Mouse (Mus musculus): ENCODE results near the gene Ube2h. TPM values are rescaled to one million over a fixed set of nuclear protein-coding genes. Genes with fewer than 3 reads are reported as not detected.

Ube2h gene
- polyA plus RNA-seq (2015; fragmentation: Nextera tagmentation; extraction: Ambion mirVana) = 31.7 and 38.9 TPM in 2 replicates

DNA sequence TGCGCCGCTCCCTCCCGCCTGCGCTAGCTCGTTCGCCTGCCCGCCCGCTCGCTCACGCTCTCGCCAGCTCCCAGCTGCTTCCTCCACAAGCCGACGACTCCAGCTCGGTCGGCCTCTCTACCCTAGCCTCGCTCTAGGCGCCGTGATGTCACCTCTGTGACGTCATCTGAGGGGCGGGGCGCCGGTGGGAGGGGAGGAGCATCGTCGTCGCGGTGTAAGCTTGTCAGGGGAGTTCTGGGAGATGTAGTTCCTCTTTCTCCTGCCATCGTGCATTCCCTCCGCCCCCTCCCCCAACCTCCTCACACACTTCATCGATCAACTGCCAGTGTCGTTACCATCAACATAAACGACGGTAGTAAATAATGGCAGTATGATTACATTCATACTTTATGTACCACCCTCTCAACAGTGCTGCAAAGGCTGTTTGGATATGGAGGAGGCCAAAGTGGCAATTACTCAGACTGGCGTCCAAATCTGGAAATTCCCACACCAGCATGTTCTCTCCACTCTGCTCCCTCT lies at the start of gene Ube2h:
TSS of gene Ube2h (minus strand) at position 141 of the 519 bp plus-strand sequence.
- DNase-seq (ENCODE audit: low spot score) = peak; percentile 98

DNA sequence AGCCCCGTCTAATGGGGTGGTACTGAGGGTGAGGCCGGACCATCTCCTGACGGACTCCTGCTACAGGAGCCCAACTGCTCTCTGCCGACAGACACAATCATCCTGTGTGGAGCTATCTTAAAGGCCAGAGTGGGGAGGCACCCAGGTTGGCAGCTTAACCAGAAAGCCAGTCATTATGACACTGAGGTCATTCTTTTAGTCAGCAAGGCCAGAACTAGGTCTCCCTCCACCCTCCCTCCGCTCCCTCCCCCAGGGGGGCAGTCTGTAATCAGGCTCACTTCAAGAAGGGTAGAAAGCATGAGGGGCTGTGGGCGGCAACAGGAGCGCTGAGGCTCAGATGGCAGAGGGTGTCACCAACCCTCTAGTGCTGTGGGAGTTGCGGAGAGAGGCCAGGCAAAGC lies 49.3 kb upstream of the Ube2h start:
- DNase-seq (ENCODE audit: low spot score) = no peak

DNA sequence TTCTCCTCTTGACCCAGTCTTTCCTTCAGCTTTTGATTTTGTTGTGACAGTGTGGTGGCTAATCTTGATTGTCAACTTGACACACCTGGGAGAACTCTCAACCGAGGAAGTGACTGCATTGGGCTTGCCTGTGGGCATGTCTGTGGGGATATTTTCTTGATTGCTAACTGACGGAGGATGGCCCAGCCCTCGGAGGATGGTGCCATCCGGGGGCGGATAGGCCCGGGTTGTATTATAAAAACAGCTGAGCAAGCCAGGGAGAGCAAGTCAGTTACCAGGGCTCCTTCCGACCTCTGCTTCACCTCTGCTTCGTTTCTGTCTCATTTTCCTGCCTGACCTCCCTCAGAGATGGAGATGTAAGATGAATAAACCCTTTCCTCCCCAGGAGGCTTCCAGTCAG lies 48.4 kb upstream of the Ube2h start:
- DNase-seq (ENCODE audit: low spot score) = no peak

DNA sequence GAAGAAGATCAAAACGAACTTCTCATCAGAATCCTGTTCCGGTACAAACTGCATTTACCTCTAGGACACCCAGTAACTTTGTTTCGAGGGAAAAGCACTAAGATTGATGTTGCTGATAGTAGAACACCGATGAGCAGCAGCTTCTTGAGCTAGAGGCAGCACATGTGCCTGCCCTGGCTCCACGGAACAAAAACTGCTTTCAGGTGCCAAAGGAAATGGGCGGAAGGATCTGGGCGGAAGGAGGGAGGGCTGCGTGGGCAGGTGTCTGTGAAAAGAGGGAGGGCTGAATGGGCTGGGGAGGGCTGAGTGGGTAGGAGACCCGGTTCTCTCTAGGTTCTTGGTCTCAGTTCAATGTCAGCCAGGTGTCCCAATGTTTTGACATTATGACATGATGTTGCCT lies 47.0 kb upstream of the Ube2h start:
- DNase-seq (ENCODE audit: low spot score) = peak; percentile 69

DNA sequence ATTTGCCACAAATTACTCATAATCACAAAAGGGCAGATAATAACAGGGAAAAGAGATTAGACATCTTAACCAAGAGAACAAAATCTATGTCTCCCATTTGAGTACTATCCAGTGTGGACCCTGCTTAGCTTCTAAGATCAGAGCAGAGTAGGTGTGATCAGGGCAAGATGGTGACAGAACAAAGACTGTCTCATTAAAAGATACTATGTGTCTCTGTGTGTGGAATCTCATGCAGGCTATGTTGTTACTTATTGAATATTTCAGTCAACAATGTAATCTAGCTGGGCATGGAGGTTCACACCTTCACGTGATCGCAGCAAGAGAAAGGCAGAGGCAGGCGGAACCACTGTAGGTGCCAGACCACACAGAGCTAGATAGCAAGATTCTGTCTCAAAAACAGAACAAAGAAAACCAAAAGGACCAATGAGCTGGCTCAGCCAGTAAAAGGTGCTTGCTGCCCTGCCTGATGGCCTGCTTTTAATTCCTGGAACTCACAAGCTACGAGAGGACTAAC lies 43.0 kb upstream of the Ube2h start:
- no peak for DNase-seq (ENCODE audit: low spot score)

DNA sequence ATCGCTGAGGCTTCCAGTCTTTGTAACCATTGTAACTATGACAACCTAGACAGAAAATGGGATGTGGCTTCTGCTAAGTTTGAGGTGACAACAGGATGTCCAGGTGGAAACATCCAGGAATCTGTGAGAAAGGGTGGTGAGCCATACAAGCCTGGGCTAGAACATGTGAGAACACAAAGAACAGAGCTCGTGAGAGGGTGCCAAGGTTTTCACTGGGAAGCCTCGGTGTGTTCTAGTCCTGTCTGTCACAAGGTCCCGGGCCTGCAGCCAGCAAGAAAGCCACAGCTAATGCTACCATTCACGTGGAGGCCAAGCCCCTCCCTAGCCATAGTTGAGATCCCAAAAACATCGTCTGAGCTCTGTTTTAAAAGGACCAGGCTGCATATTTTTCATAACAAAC lies 42.4 kb upstream of the Ube2h start:
- no peak for DNase-seq (ENCODE audit: low spot score)

DNA sequence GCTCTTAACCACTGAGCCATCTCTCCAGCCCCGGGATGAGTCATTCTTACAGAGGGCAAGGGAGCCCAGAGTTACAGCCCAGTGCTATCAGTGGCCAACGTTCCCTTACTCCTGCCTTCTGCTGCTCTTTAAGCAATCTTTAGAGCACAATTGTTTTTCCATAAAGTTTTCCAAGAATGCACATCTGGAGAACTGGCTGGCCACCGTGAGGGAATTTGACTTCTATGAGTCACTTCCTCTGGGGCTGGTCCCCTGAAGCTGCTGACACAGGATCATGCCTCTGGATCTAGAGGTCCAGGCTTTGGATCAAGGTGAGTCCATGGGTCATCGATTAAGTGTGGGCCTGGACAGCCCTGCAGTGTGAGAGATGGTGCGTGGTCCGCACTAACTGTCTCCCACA lies 39.7 kb upstream of the Ube2h start:
- no peak for DNase-seq (ENCODE audit: low spot score)

DNA sequence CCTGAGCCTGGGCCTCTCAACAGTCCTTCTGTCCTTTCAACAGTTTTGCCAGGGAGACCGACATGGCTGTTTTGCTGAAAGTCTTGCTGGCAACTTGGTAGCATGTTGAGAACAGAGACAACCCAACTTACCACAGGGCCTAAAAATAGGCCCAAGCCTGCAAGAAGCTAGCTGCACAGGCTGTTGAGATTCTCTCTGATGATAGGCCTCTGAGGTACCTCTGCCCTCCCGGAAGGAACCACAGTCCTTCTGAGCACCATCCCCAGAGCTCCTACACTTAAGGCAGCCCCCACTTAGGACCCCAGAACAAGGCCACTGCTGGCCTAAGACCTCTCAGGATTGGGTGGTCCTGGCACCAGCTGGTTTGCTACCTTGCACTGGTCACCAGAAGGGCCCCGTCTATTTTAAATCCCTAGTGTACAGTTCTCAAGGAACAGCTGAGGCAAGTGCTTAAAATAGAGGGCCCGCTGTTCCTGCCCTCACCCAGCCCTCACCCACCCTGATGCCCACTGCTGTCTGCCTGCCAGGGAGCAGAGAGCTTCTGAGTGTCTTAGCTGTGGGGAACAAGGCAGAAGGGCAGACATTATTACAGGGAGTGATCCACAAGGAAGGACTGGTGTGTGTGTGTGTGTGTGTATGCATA lies 36.0 kb upstream of the Ube2h start:
- DNase-seq (ENCODE audit: low spot score) = peak; percentile 84

DNA sequence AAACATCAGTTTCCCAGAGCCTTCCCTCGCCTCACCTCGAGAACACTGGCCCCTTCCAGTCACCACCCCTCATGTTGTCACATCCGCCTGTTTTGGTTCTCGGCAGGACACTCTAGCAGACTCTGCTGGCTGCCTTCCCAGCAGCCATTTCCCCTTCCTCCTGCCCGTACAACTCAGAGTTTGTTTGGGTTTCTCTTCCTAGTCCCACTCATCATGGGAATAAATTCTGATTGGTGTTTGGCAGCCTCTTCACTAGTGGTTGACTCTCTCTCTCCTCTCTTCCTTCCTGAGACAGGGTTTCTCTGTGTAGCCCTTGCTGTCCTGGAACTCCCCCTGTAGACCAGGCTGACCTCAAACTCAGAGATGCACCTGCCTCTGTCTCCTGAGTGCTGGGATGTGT lies 32.6 kb upstream of the Ube2h start:
- DNase-seq (ENCODE audit: low spot score) = peak; percentile 61

DNA sequence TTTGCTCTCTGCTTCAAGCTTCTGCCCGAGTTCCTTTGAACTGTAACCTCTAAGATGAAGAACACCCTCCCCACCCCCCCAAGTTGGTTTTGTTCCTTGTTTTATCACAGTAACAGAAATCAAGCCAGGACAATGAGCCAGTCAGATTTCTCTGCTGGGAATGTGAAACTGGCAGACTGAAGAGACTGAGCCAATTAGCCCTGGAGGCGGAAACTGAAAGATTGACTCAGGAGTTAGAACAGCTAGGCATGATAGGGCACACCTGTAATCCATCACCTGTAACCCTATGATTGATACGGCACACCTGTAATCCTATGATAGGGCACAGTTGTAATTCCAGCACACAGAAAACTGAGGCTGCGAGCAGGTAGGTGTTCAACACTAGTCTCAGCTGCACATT lies 27.9 kb upstream of the Ube2h start:
- no peak for DNase-seq (ENCODE audit: low spot score)

DNA sequence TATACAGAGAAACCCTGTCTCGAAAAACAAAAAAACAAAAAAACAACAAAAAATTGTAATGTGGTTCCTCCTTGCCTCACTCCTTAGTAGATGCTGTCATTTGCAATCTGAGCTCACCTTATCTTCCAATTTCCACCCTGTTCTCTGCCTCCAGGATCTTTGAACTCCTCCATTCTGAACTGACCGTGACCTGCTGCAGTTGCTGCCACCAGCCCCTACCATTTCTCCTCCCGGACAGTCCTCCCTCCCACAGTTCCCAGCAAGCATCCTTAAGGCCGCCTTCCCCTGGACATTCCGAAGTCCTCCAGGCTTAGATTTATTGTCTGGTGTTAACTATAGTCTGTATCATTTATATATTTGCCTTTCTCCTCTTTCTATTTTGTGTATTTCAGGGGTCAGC lies 26.4 kb upstream of the Ube2h start:
- DNase-seq (ENCODE audit: low spot score) = no peak

DNA sequence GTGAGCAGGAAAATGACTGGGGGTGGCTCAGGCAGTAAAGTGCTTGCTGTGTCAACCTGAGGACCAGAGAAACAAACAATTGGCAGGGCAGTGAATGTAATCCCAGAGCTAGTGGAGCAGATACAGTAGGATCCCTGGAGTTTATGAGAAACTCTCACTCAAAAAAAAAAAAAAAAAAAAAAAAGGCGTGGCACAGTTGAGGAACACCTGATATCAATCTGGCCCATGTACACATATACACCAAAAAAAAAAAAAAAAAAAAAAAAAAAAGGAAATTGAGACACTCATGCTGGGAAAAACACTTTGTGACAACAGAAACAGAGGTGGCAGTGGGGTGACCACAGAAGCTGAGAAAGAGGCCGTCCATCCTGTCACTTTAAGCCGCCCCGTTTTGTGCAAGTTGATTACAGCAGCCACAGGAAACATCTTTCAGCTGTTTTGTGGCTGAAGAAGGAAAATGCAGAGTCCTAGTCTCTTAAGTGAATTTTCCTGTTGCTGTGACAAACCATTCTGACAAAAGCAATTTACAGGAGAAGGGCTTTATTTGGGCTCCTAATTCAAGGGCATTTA lies 21.7 kb upstream of the Ube2h start:
- peak; percentile 30 for DNase-seq (ENCODE audit: low spot score)

DNA sequence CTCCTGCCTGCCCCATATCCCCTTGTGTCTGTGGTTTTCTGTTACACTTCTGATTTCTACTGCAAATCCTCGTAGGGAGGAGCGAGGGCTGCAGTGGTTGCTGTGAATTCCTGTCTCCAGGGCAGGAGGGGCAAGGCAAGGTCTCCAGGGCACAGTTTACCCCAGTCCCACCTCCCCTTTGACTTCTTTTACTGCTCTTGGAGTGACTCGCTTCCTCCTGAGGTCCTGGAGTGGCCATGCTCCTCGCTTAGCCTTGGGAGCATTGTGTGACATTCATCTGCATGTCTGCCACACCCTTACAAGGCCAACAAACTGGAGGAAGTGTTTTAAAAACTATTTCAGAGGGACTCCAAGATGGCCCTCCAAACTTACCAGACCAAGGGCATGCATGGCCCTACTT lies 16.7 kb upstream of the Ube2h start:
- no peak for DNase-seq (ENCODE audit: low spot score)

DNA sequence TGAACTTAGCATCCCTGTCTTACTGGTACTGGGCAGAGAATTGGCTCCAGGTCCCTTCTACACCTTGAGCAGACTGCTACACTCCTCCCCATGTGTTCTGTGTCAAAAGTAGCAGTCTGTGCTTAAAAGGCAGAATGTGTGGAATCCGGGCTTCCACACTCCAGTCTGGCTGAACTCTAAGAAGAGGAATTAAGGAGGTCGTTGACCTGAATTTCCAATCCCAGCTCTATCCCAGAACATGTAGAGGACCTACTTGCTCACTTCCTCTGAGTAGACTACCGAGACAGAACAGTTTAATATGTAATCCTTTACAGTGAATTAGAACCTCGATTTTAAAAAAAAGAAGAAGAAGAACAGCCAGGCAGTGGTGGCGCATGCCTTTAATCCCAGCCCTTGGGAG lies 14.9 kb upstream of the Ube2h start:
- DNase-seq (ENCODE audit: low spot score) = no peak

DNA sequence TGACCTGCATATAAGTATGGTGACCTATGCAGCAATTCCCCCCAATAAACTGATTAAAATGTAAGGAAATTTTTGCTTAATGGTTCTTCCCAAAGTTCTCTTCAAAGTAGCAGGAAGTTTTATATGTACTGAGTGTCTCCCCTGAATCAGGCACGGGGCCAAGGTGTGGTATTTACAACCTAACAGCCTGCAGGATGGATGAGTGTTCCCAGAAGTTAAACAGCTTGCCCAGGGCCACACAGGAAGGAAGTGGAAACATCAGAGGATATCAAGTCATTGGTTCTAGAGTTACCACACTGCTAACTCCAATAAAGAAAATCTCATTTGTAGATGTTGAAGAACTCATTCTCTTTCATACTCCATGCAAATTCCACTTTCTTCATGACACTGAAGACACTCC lies 7.7 kb upstream of the Ube2h start:
- no peak for DNase-seq (ENCODE audit: low spot score)

DNA sequence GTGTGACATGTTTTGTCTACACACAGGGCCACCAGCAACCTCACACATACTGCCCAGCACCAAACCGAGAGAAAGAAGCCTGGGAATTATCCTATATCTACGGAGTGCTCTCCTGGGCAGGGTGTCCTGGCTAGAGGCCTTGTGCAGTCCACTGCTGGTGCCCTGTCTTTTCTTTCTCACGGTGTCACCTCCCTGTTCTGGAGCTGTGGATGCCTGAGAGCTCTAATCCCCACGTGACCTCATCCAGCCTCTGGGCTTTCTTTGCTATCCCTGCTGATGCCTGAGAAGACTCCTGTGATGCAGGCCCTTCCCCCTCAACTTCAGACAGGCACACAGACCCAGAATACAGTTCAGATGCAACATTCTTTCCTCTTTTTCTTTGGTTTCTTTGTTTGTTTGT lies 4.4 kb upstream of the Ube2h start:
- DNase-seq (ENCODE audit: low spot score) = no peak

DNA sequence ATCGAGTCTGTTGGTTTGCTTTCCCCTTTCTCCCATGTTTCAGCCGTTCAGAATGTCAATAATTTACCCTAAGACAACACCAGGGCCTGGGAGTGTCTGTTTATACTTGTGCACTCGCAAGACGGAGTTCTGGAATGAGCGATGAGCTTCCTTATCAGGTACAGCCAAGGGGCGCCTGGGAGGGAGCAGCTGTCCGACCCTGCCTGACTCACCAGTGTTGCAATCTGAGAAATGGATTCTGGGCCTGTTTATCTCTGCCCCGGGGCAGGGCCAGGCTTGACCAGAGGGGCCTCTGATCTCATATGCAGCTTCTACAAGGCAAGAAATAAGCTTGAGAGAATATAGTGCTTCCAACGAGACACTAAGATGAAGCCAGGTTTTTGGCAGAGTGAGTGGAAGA lies 3.4 kb upstream of the Ube2h start:
- no peak for DNase-seq (ENCODE audit: low spot score)

DNA sequence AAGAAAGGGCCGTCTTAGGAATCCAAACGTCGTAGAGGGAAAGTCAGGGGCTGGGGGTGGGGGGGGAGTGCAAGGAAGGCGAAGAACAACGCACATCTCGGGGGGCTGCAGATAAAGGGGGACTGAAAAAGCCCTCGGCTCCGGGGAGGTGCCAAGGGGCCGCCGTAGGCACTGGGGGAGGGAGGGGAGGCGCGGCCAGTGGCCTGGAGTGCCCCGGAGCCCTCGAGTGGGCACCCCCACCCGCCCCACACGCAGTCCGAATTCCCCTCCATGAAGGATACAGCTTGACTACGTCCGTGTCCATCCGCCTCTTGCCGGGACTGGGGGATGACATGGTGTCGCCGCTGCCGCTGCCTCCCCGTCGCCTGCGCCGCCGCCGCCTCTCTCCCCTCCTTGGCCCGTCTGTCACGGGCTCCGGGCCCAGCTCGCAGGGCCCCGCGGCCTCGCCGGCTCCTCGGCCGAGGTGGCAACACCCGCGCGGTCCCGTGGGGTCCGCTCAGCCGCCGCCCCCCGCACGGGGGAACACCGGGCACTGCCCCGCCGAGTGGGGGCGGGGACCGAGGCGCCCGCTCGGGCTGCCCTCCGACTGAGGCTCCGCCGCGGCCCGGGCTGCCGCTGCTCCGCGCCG lies 454 bp downstream of the Ube2h start:
- peak; percentile 39 for DNase-seq (ENCODE audit: low spot score)

DNA sequence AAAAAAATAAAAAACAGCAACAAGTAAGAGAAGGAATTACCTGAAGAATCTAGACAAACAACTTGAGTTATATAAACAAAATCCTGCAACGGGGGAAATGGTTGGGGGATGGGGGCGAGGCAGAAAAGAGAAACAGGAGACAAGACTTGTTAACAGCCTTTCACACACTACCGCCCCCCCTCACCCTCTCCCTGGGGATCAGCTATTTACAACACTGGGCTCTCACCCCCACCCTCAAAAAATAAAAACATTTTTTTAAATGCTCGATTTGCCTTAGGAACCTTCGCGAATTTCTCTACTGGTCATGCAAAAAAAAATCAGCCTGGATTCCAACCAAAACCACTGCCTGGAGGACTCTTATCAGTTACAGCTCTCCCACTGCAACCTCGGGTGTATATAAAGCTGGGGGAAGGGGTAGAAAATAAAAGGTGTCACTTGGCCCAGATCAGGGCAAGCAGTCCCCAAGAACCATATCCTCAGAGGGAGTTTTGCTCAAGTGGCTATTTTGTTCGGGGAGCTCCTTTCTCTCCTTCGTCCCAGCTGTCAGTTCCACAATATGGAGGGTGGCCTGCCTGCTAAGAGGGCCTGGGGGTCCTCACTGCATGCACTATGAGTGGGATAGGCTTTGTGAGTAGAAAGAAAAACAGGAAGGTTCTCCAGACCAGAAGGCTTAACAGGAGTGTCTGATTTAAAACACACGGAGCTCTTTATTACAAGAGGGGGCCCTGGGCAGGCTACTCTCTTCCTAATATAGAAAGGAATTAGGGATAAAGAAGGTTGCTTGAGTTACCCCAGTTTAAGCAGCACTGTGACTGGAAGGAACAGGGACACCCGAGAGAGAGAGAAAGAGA lies 1.3 kb downstream of the Ube2h start:
- DNase-seq (ENCODE audit: low spot score) = peak; percentile 44

DNA sequence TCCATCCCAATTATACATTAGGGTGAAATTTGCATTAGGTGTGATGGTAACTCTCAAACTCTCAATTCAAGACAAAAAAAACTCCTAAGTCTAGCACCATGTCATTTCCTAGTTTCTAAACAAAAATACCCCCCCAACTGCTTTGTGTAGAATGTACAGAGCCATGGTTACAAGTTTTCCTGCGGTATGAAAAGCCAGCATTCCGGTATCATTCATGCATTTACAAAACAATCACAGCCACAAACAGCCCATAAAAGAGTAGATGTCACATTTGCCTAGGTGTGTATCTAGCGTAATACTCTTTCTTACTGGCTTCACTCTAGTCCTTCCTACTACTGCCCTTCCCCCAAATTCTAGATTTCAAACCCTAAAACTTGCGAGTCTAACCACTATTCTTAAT lies 2.2 kb downstream of the Ube2h start:
- no peak for DNase-seq (ENCODE audit: low spot score)

DNA sequence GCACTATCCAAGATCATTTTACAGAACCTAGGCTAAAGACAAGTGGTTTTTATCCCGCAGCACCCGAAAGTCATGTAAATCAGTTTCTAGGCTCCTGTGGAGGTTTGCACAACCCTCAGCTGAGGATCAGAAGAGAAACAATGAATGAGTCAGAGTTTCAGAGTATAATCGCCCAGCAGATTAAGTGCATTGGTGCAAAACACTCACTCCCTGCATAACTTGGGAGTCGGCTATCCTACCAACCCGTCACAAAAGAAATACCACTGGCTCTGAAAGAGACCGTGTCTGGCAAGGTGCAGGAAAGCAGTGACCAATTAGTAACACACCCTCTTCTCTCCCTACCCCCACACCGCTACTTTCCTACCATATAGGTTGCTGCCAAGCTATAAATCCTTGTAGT lies 3.4 kb downstream of the Ube2h start:
- DNase-seq (ENCODE audit: low spot score) = no peak

DNA sequence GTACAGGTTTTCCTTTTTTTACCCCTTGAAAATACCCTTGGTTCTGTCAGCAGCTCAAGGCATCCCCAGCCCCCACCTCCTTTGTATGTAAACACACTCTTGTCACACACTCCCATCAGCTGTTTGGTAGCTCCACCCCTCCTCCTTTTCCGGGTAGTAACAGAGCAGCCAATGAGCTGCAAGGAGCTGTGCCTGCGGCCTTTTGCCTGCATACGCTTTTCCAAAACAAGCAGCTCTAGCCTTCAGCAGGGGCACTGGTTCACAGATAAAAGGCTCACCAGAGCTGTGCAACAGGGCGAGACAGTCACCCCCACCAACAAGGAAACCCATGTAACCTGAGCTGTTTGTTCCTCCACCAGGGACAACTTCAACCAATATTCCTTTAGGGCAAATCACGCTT lies 4.0 kb downstream of the Ube2h start:
- DNase-seq (ENCODE audit: low spot score) = peak; percentile 93
